Mouse (Mus musculus) myocyte (in vitro differentiated cells): ENCODE measurements at regions not wholly inside any gene's neighbourhood (a gene's known extent, or its start where the extent isn't known, plus 50 kb on each side); places are given as distances from the start of the nearest gene placed in this dataset.

ENCODE experiments used
- H3K27me3 ChIP-seq: one replicate; pipeline ENCODE4 v1.6.1; 2011; ENCODE audit not compliant: control insufficient read depth, insufficient read depth, insufficient read length
- H3K36me3 ChIP-seq: one replicate; pipeline ENCODE4 v1.6.1; 2011; ENCODE audit not compliant: control insufficient read depth, insufficient read depth
- H3K4me2 ChIP-seq: one replicate; pipeline ENCODE4 v1.6.1; 2011; ENCODE audit warnings: low read depth, control low read depth
- H3K4me3 ChIP-seq: one replicate; pipeline ENCODE4 v1.5.1; 2011; ENCODE audit warnings: mild to moderate bottlenecking, control low read depth, moderate library complexity
- H3K79me2 ChIP-seq: one replicate; pipeline ENCODE4 v1.6.1; 2011; ENCODE audit not compliant: control insufficient read depth, insufficient read depth
- H3ac ChIP-seq: one replicate; pipeline ENCODE4 v1.6.1; 2011; ENCODE audit not compliant: control insufficient read depth, insufficient read length
- CEBPB ChIP-seq: IDR thresholded peaks from 2 replicates; pipeline ENCODE4 v1.6.1; 2011; ENCODE audit warnings: mild to moderate bottlenecking, moderate library complexity; ENCODE audit not compliant: poor library complexity, insufficient read depth, severe bottlenecking
- E2F4 ChIP-seq: IDR thresholded peaks from one replicate; pipeline ENCODE4 v1.6.1; 2011; ENCODE audit warnings: mild to moderate bottlenecking, control low read depth, moderate library complexity; ENCODE audit not compliant: insufficient read depth
- MAX ChIP-seq: IDR thresholded peaks from one replicate; pipeline ENCODE4 v1.6.1; 2011; ENCODE audit warnings: low read depth, mild to moderate bottlenecking, control low read depth
- MYOD1 ChIP-seq, 3 experiments: IDR thresholded peaks; one replicate each; pipeline ENCODE4 v1.6.1; 2011; ENCODE audit warnings: control low read depth in 2 of 3, low read depth in 2 of 3, mild to moderate bottlenecking in 2 of 3, moderate library complexity in 1 of 3; ENCODE audit not compliant: insufficient read length in 2 of 3, control insufficient read depth in 1 of 3
- MYOG ChIP-seq, 3 experiments: IDR thresholded peaks; one replicate each; pipeline ENCODE4 v1.6.1; 2011; ENCODE audit warnings: control low read depth in 2 of 3, low read depth in 2 of 3, mild to moderate bottlenecking in 2 of 3; ENCODE audit not compliant: insufficient read length in 2 of 3, control insufficient read depth in 1 of 3, insufficient read depth in 1 of 3
- POLR2A ChIP-seq: IDR thresholded peaks from one replicate; pipeline ENCODE4 v1.6.1; 2011; ENCODE audit warnings: low read depth, mild to moderate bottlenecking, control low read depth, moderate library complexity; ENCODE audit not compliant: insufficient read length
- POLR2AphosphoS2 ChIP-seq: IDR thresholded peaks from one replicate; pipeline ENCODE4 v1.6.1; 2011; ENCODE audit warnings: low read depth, control low read depth; ENCODE audit not compliant: insufficient read length
- REST ChIP-seq: IDR thresholded peaks from one replicate; pipeline ENCODE4 v1.6.1; 2011; ENCODE audit warnings: mild to moderate bottlenecking, control low read depth, moderate library complexity; ENCODE audit not compliant: insufficient read depth, insufficient read length
- SRF ChIP-seq: IDR thresholded peaks from one replicate; pipeline ENCODE4 v1.6.1; 2011; ENCODE audit warnings: low read depth; ENCODE audit not compliant: control insufficient read depth, insufficient read length
- TCF12 ChIP-seq: IDR thresholded peaks from one replicate; pipeline ENCODE4 v1.6.1; 2011; ENCODE audit warnings: mild to moderate bottlenecking, control low read depth; ENCODE audit not compliant: poor library complexity, insufficient read depth, severe bottlenecking
- TCF3 ChIP-seq: IDR thresholded peaks from one replicate; pipeline ENCODE4 v1.6.1; 2011; ENCODE audit warnings: low read depth, control low read depth; ENCODE audit not compliant: insufficient read length
- USF1 ChIP-seq: IDR thresholded peaks from one replicate; pipeline ENCODE4 v1.6.1; 2011; ENCODE audit warnings: low read depth, mild to moderate bottlenecking, control low read depth, moderate library complexity

GRCm38 (mm10) chr13:35079685-35080084 lies 52.8 kb upstream of the Eci2 start:
- Histone ChIP-seq H3K27me3 (no peaks in the 10 kb centered on the region), H3K36me3 (no peaks in the 10 kb centered on the region), H3K79me2 (no peaks in the 10 kb centered on the region), H3ac (no peak overlapping the region), H3K4me3 (no peak overlapping the region), H3K4me2 (no peak overlapping the region)
- no peak for TF ChIP-seq USF1
- TF ChIP-seq MYOG (IDR thresholded peaks at IDR 0.05; ENCODE audit: control insufficient read depth in 1 of 3, insufficient read depth in 1 of 3, insufficient read length in 2 of 3, low read depth in 2 of 3): no peak
- no peak for TF ChIP-seq SRF
- TF ChIP-seq POLR2AphosphoS2: no peak

- Histone ChIP-seq H3K27me3 (no peaks in the 10 kb centered on the region), H3K79me2 (no peaks in the 10 kb centered on the region), H3K4me2 (no peak overlapping the region), H3ac (no peak overlapping the region), H3K4me3 (no peak overlapping the region), H3K36me3 (no peaks in the 10 kb centered on the region)
- TF ChIP-seq TCF3 (no peak), SRF (no peak), POLR2AphosphoS2 (no peak), E2F4 (no peak), MAX (no peak), MYOG (IDR thresholded peaks at IDR 0.05; ENCODE audit: control insufficient read depth in 1 of 3, insufficient read depth in 1 of 3, insufficient read length in 2 of 3, low read depth in 2 of 3) (no peak), TCF12 (no peak), CEBPB (no peak), POLR2A (no peak), USF1 (no peak), REST (no peak), MYOD1 (IDR thresholded peaks at IDR 0.05; ENCODE audit: control insufficient read depth in 1 of 3, insufficient read length in 2 of 3, low read depth in 2 of 3) (no peak)
These were observed 58.5 kb upstream of the Eci2 start for GRCm38 (mm10) chr13:35085386-35085785.

- H3ac ChIP-seq: no peak overlapping the region
- no peaks in the 10 kb centered on the region for H3K79me2 ChIP-seq
- H3K27me3 ChIP-seq: no peaks in the 10 kb centered on the region
- no peak overlapping the region for H3K4me2 ChIP-seq
- H3K4me3 ChIP-seq: no peak overlapping the region
- no peak for TF ChIP-seq TCF12
- no peak for TF ChIP-seq REST
- TF ChIP-seq POLR2A: no peak
- no peak for TF ChIP-seq TCF3
- TF ChIP-seq POLR2AphosphoS2: no peak
- no peak for TF ChIP-seq MYOD1 (IDR thresholded peaks at IDR 0.05; ENCODE audit: control insufficient read depth in 1 of 3, insufficient read length in 2 of 3, low read depth in 2 of 3)
- TF ChIP-seq MAX: no peak
- TF ChIP-seq SRF: no peak
- TF ChIP-seq CEBPB: no peak
- no peak for TF ChIP-seq MYOG (IDR thresholded peaks at IDR 0.05; ENCODE audit: control insufficient read depth in 1 of 3, insufficient read depth in 1 of 3, insufficient read length in 2 of 3, low read depth in 2 of 3)
- no peak for TF ChIP-seq E2F4
- H3K36me3 ChIP-seq: no peaks in the 10 kb centered on the region
These were observed 60.5 kb upstream of the Eci2 start for GRCm38 (mm10) chr13:35087246-35088040.

- TF ChIP-seq POLR2A (no peak), E2F4 (no peak), TCF12 (no peak), SRF (no peak), CEBPB (no peak), MAX (no peak), MYOD1 (IDR thresholded peaks at IDR 0.05; ENCODE audit: control insufficient read depth in 1 of 3, insufficient read length in 2 of 3, low read depth in 2 of 3) (no peak), REST (no peak), POLR2AphosphoS2 (no peak), MYOG (IDR thresholded peaks at IDR 0.05; ENCODE audit: control insufficient read depth in 1 of 3, insufficient read depth in 1 of 3, insufficient read length in 2 of 3, low read depth in 2 of 3) (no peak), USF1 (no peak), TCF3 (no peak)
- Histone ChIP-seq H3K4me2 (no peak overlapping the region), H3K79me2 (no peaks in the 10 kb centered on the region), H3K27me3 (no peaks in the 10 kb centered on the region), H3ac (no peak overlapping the region), H3K36me3 (no peaks in the 10 kb centered on the region), H3K4me3 (no peak overlapping the region)
These were observed 64.3 kb upstream of the Eci2 start for GRCm38 (mm10) chr13:35091155-35091554.
